Mouse (Mus musculus): ENCODE measurements around the gene Irf9. TPM values are rescaled to one million over a fixed set of nuclear protein-coding genes. Genes with fewer than 3 reads are reported as not detected.
A peak's percentile ranks its signal among the peaks of the same experiment; 100 is the strongest.

Irf9 gene
- total and polyA plus RNA-seq, 3 experiments = 9.2 to 12.8 (median 9.6) TPM

DNA sequence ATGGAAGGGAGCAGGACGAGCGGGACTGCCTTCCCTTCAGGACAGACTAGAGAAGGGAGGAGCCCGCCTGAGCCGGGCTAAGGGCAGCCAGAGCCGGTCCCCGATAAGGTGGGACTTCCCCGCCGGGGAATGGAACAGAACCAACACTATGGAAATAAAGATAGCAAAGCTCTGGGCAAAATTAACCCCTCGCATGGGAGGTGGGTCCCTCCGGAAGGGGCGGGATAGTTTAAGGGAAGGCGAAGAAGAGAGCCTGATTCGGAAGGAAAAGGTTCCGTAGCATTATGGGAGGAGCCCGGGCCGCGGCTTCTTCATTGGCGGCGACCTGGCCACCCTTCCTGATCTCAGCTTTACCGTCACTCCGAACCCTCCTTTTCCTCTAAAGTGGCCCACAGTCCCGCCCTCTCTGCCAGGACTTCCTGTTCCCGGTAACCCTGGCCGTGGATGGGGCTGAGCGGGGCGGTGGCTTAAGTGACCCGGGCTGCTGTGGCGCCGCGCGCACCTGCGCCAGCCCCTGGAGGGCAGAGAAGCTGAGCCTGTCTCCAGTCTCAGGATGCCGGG is 12.0 kb upstream of the Irf9 start, which contains the start of gene Rnf31:
Gene Rnf31 (plus strand): TSS at position 378 of the 561 bp plus-strand sequence.
- H3K4me3 ChIP-seq (replicated peaks in 1 of 3; ENCODE audit: low read depth in 2 of 3, low read length in 2 of 3, poor library complexity in 1 of 3) = peak within 1 kb of the TSS; percentile 79 to 94 (median 91)
- peaks cover 35% of the 10 kb centered on the region for H3K79me2 ChIP-seq (replicated peaks; ENCODE audit: control insufficient read depth, extremely low read depth, insufficient read depth, poor library complexity, severe bottlenecking)
- H3K4me2 ChIP-seq (ENCODE audit: insufficient read depth, low read depth, poor library complexity, severe bottlenecking) = peak within 1 kb of the TSS; percentile 81
- dilution Hi-C loops (cut with MboI; ENCODE audit: extremely low pct_ligation_motif_present, extremely low pct_unique_long_range_greater_than_20kb, low sequenced_read_pairs) = no loop called here
- in situ Hi-C loops (cut with MboI; ENCODE audit: low pct_ligation_motif_present, low pct_unique_long_range_greater_than_20kb, low sequenced_read_pairs) = no loop called here
- DNase-seq (ENCODE audit: extremely low read depth) = peak; percentile 97
- peak within 1 kb of the TSS; percentile 89 for H3K9ac ChIP-seq (ENCODE audit: insufficient read depth, low read depth)
- H3K27ac ChIP-seq (ENCODE audit: insufficient read depth, low read depth) = peak within 1 kb of the TSS; percentile 97
- H3K27me3 ChIP-seq (replicated peaks) = no peaks in the 10 kb centered on the region
- peaks cover 0 to 45% of the 10 kb centered on the region in 2 experiments; a peak in 3 of 4 replicates for H3K4me1 ChIP-seq (ENCODE audit: control insufficient read depth in 1 of 2, insufficient read depth in 2 of 2)
- no peaks in the 10 kb centered on the region for H3K9me3 ChIP-seq (replicated peaks; ENCODE audit: low read length)
- TF ChIP-seq POLR2A (IDR thresholded peaks at IDR 0.05; ENCODE audit: low read depth, low read length) (peak; percentile 67), IRF4 (IDR thresholded peaks at IDR 0.05; ENCODE audit: low read depth, low read length) (0 out of 2 replicates have a peak, but pooled peaks have one; percentile 6), CHD2 (IDR thresholded peaks at IDR 0.05; ENCODE audit: low read length) (peak; percentile 11; the same call in 1 of the 2 replicates), TBP (conservative IDR thresholded peaks at IDR 0.05; ENCODE audit: low read depth, low read length) (no peak), KAT2A (IDR thresholded peaks at IDR 0.05; ENCODE audit: insufficient replicate concordance, low read length) (no peak), POLR2AphosphoS2 (IDR thresholded peaks at IDR 0.05; ENCODE audit: low read depth, low read length) (no peak), BHLHE40 (IDR thresholded peaks at IDR 0.05; ENCODE audit: low read depth, low read length) (no peak), CHD1 (IDR thresholded peaks at IDR 0.05; ENCODE audit: low read depth, low read length) (peak; percentile 64; the same call in 1 of the 2 replicates), MEF2A (IDR thresholded peaks at IDR 0.05; ENCODE audit: borderline replicate concordance, low read depth, low read length) (0 out of 2 replicates have a peak, but pooled peaks have one; percentile 9), MYC (IDR thresholded peaks at IDR 0.05; ENCODE audit: low read depth, low read length) (no peak), TCF12 (IDR thresholded peaks at IDR 0.05; ENCODE audit: low read depth, low read length) (peak; percentile 60; the same call in 1 of the 2 replicates), USF1 (IDR thresholded peaks at IDR 0.05; ENCODE audit: low read depth, low read length) (no peak), JUND (conservative IDR thresholded peaks at IDR 0.05; ENCODE audit: low read depth, low read length) (no peak), ZC3H11A (IDR thresholded peaks at IDR 0.05; ENCODE audit: low read depth, low read length) (no peak), SIN3A (IDR thresholded peaks at IDR 0.05; ENCODE audit: low read length) (peak; percentile 16), ZNF384 (IDR thresholded peaks at IDR 0.05; ENCODE audit: low read depth, low read length) (no peak), RAD21 (IDR thresholded peaks at IDR 0.05; ENCODE audit: low read depth, low read length) (no peak), ZKSCAN1 (IDR thresholded peaks at IDR 0.05; ENCODE audit: borderline replicate concordance, low read depth, low read length) (no peak), USF2 (conservative IDR thresholded peaks at IDR 0.05; ENCODE audit: low read depth, low read length) (no peak), UBTF (IDR thresholded peaks at IDR 0.05; ENCODE audit: low read depth, low read length) (0 out of 2 replicates have a peak, but pooled peaks have one; percentile 18), E2F4 (IDR thresholded peaks at IDR 0.05; ENCODE audit: insufficient replicate concordance, low read depth, low read length) (no peak), NRF1 (IDR thresholded peaks at IDR 0.05; ENCODE audit: low read depth, low read length) (peak; percentile 68), ELF1 (IDR thresholded peaks at IDR 0.05; ENCODE audit: low read depth, low read length) (peak; percentile 95), GABPA (IDR thresholded peaks at IDR 0.05; ENCODE audit: insufficient replicate concordance, low read depth, low read length) (no peak), MAZ (IDR thresholded peaks at IDR 0.05; ENCODE audit: low read depth, low read length) (no peak; the same call in 1 of the 2 replicates), ZMIZ1 (IDR thresholded peaks at IDR 0.05; ENCODE audit: low read depth, low read length) (no peak; the same call in 1 of the 2 replicates), SMC3 (IDR thresholded peaks at IDR 0.05; ENCODE audit: low read depth, low read length) (no peak), MAFK (IDR thresholded peaks at IDR 0.05; ENCODE audit: insufficient replicate concordance, low read length) (no peak), ETS1 (conservative IDR thresholded peaks at IDR 0.05; ENCODE audit: low read depth, low read length) (no peak), CTCF (conservative IDR thresholded peaks at IDR 0.05 in 1 of 2, IDR thresholded peaks at IDR 0.05 in 1 of 2; ENCODE audit: low read depth in 2 of 2, low read length in 2 of 2) (no peak), MXI1 (IDR thresholded peaks at IDR 0.05; ENCODE audit: low read depth, low read length) (no peak; the same call in none of the 2 replicates), JUN (IDR thresholded peaks at IDR 0.05; ENCODE audit: insufficient read depth, low read depth, low read length) (no peak), MAX (IDR thresholded peaks at IDR 0.05; ENCODE audit: low read length) (peak; percentile 36), RCOR1 (conservative IDR thresholded peaks at IDR 0.05; ENCODE audit: low read depth, low read length) (no peak), EP300 (IDR thresholded peaks at IDR 0.05; ENCODE audit: low read length) (no peak), NELFE (IDR thresholded peaks at IDR 0.05; ENCODE audit: low read depth, low read length) (peak; percentile 56; the same call in 1 of the 2 replicates), PAX5 (IDR thresholded peaks at IDR 0.05; ENCODE audit: low read length) (no peak), HCFC1 (IDR thresholded peaks at IDR 0.05; ENCODE audit: low read depth, low read length) (peak; percentile 80)
- H3K36me3 ChIP-seq (replicated peaks in 1 of 2; ENCODE audit: control insufficient read depth in 1 of 2, insufficient read depth in 1 of 2, low read length in 1 of 2) = peaks cover 42 to 60% of the 10 kb centered on the region in 2 experiments

Data from CH12.LX (cell line).